Mouse (Mus musculus) Patski (cell line): ENCODE measurements around the gene Scamp3. TPM values are rescaled to one million over a fixed set of nuclear protein-coding genes. Genes with fewer than 3 reads are reported as not detected.
A peak's percentile ranks its signal among the peaks of the same experiment; 100 is the strongest.
"Not testable (repeated sequence)": the region's sequence is repeated elsewhere in the genome, so short reads cannot be mapped to it uniquely, and the experiment has no call there.

Source experiments
- ATAC-seq: fragments of 100-300 bp; one replicate; pipeline ENCODE4 v1.8.0; 2021
- CTCF ChIA-PET: fragments of 350-600 bp; sonication (Branson Sonifier 250); formaldehyde crosslinking; loops from one replicate; lab custom pipeline; 2022; ENCODE audit warnings: inconsistent platforms; lab: Charles Lee
- POLR2A ChIA-PET: fragments of 350-600 bp; sonication (Branson Sonifier 250); formaldehyde crosslinking; loops from one replicate; lab custom pipeline; 2022; ENCODE audit warnings: antibody characterized with exemption, inconsistent platforms; lab: Charles Lee
- DNase-seq: peaks from one replicate; pipeline ENCODE4 v3.0.0-alpha.2; 2011; ENCODE audit warnings: low read depth, low spot score
- H3K27me3 ChIP-seq: fragments of 371-371 bp; one replicate; pipeline ENCODE4 v1.5.1; 2021
- CTCF ChIP-seq: fragments of 100-300 bp; IDR thresholded peaks from one replicate; pipeline ENCODE4 v1.5.1; 2021
- in situ Hi-C: fragments of 300-500 bp; cut with MboI; formaldehyde crosslinking; loops from 3 replicates; pipeline ENCODE4 v1.11.1; 2018; ENCODE audit warnings: low pct_unique_long_range_greater_than_20kb, mixed read lengths
- polyA plus RNA-seq: library from polyadenylated mRNA; unstranded; gene quantifications from one replicate; pipeline ENCODE4 v1.2.3, GENCODE M21; 2021

Gene Scamp3
- polyA plus RNA-seq, 1 experiment from 2014 or later: 175 TPM

DNA sequence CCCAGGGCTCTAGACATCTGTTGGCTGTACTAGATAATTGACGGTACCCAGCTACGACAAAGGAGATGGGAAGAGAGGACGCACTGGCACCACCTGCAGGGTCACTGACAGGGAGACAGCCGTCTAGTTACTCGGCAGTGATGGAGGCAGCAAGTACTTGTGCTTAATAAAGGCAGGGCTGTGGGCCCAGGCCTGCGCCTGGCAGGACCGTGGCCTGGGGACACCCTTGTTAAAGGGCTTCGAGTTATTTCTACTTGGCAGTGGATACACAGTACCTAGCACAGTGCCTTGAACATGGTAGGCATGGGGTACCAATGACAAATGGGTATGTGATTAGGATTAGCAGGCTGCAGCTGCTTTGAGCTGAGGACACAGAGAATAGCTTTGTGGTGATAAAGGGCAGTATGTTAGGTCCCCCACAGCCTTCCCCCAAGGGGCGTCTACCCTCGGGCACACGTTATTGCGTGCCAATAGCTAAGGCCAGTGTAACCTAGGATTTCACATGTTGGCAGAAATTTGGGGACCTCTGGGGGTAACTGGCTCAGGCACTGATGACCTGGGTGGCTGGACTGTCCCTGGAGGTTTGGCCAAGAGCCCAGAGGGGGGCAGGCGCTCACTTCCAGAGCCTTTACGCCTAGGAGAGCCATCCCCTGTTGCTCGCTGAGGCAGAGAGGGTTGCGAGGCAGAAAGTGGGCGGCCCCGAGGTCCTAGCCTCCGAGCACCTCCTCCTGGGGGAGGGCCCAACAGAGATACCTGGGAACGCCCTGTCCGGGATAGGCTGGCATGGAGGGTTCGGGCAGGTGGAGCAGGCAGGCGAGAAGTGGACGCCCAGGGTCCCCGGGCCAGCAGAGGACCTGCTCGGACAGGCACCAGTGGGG is 29.9 kb upstream of the Scamp3 start:
- TF ChIP-seq CTCF: no peak
- ChIA-PET POLR2A (interaction anchor here (1.1 kb wide), 1 partner anchor 8 kb away, joined by 3 read pairs; no protein-coding TSS in a partner anchor), CTCF (interaction anchor here (1.4 to 1.6 kb wide), 2 partner anchors 12 to 31 kb away, joined by 6 to 8 read pairs; partner anchors contain the start of gene Hcn3)
- no peak for ATAC-seq
- DNase-seq: no peak
- no peaks in the 10 kb centered on the region for H3K27me3 ChIP-seq
- in situ Hi-C loops: no loop called here

DNA sequence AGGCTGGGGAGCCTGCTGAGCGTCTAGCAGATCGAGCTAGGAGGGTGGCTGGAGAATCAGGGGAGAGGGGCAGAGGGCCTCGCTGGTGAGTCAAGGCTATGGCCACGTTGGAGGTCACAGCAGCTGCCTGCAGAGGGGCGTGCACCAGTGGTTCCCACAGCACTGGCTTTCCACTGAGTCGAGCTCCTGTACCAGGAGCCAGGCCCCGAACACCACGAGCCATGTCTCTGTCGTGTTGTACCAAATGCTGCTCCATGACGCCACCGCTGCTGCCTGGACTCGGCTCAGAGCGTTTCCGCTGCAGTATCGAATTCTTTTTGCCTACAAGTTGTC is 29.3 kb upstream of the Scamp3 start:
- ChIA-PET POLR2A (interaction anchor here (1.1 kb wide), 1 partner anchor 9 kb away, joined by 3 read pairs; no protein-coding TSS in a partner anchor), CTCF (no interaction called here)
- in situ Hi-C loops: no loop called here
- TF ChIP-seq CTCF: no peak
- DNase-seq (no peak), ATAC-seq (no peak)
- no peaks in the 10 kb centered on the region for H3K27me3 ChIP-seq

- POLR2A ChIA-PET: no interaction called here
- DNase-seq: no peak
Observed at GRCm38 (mm10) chr3:89148567-89148966, 28.7 kb upstream of the Scamp3 start.

DNA sequence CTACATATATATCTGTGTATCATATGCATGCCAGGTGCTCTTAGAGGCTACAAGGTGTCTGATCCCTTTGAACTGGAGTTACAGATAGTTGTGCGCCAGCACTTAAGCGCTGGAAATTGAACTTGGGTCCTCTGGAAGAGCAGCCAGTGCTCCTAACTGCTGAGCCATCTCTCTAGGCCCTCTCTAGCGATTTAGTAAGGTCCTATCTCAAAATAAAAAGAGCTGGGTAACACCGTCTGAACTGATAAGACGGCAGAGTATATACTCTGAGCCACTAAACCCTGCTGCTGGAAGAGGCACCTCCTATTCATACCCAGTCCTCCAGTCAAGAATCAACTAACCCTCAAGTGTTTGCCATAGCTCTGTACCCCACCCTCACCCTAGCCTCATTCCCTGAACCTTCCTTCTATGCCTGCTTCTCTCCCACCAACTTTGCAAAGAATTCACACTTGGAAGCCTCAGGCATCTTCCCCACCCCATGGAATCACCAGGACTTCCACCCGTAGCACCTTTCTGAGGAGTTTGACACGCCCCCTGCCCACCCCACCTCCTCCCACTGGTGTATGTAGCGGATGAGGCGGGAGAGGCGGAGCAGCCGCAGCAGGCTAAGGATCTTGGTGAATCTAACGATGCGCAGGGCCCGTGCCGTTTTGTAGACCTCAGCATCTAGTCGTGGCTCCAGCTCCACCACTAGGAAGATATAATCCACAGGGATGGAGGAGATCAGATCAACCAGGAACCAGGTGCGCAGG is 25.0 kb upstream of the Scamp3 start:
- CTCF ChIA-PET: interaction anchor here (1.2 to 1.3 kb wide), 2 partner anchors 9 to 24 kb away, joined by 3 to 4 read pairs; no protein-coding TSS in a partner anchor
- ATAC-seq (no peak), DNase-seq (no peak)
- POLR2A ChIA-PET: interaction anchor here (0.6 kb wide), 2 partner anchors 12 to 28 kb away, joined by 3 read pairs; no protein-coding TSS in a partner anchor
- in situ Hi-C loops: no loop called here
- TF ChIP-seq CTCF: no peak
- no peaks in the 10 kb centered on the region for H3K27me3 ChIP-seq

More at GRCm38 (mm10) chr3:89148567-89148966, 28.7 kb upstream of the Scamp3 start:
- H3K27me3 ChIP-seq: no peaks in the 10 kb centered on the region
- in situ Hi-C loops: no loop called here
- CTCF ChIA-PET: interaction anchor here (0.7 to 1.6 kb wide), 2 partner anchors 10 to 33 kb away, joined by 3 to 4 read pairs; no protein-coding TSS in a partner anchor
- no peak for ATAC-seq
- no peak for TF ChIP-seq CTCF

- H3K27me3 ChIP-seq: no peaks in the 10 kb centered on the region
- in situ Hi-C loops: loop anchor here (5.0 kb wide), 2 partner anchors 35 to 65 kb away; partner anchors contain the start of gene Rusc1
- POLR2A ChIA-PET: interaction anchor here (0.6 kb wide), 2 partner anchors 39 to 237 kb away, joined by 3 to 4 read pairs; no protein-coding TSS in a partner anchor
- DNase-seq (no peak), ATAC-seq (no peak)
- no peak for TF ChIP-seq CTCF
- CTCF ChIA-PET: no interaction called here
Observed at GRCm38 (mm10) chr3:89156951-89157350, 20.3 kb upstream of the Scamp3 start.

DNA sequence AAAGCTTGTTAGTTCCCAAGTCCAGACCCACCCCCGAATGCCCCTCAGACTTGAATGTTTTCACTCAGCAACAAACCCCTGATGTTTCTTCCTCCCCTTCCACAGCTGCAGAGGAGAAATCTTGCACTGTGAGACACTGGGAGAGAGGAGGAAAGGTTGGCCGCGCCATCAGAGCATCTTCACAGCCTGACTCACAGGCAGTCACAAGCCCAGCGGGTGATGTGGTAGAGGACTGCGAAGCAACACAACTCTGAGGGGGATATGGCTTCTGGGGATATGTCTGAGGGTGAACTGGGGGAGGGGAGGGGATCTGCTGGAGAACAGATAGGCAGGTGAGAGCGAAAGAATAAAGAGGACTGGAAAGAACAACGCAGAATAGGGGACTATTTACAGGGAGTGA is 18.6 kb upstream of the Scamp3 start:
- ChIA-PET POLR2A (interaction anchor here (0.7 to 1.4 kb wide), 3 partner anchors 19 to 68 kb away, joined by 3 to 6 read pairs (median 5); partner anchors contain the start of gene Scamp3), CTCF (interaction anchor here (0.7 to 2.0 kb wide), 5 partner anchors 10 to 43 kb away, joined by 3 to 8 read pairs (median 4); no protein-coding TSS in a partner anchor)
- in situ Hi-C loops: loop anchor here (5.0 kb wide), 2 partner anchors 36 to 66 kb away; partner anchors contain the start of gene Rusc1

DNA sequence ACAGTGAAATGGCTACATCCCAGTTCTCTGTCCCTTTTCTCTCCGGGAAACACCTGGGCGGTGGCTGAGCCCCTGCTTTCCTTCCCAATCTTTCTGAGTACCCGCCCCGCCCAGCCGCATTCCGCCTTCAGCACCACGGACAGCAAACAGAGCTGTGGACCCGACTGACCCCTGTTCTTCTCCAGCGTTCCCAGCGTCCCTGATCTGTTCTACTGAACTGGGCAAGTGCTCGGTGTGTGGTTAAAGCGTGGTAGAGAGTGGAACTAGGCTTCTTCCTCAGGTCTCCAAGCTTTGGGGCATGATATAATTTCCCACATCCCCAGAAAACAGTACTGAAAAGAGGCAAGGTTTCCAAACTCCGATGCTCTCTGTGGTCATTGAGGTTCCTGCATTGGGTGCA is 18.1 kb upstream of the Scamp3 start:
- no peaks in the 10 kb centered on the region for H3K27me3 ChIP-seq
- CTCF ChIA-PET: interaction anchor here (0.7 to 2.0 kb wide), 7 partner anchors 10 to 44 kb away, joined by 3 to 8 read pairs (median 4); partner anchors contain the start of gene Pklr
- POLR2A ChIA-PET: interaction anchor here (1.0 to 1.4 kb wide), 2 partner anchors 19 to 43 kb away, joined by 5 to 6 read pairs; partner anchors contain the start of gene Scamp3
- in situ Hi-C loops: loop anchor here (5.0 kb wide), 2 partner anchors 37 to 67 kb away; partner anchors contain the start of gene Rusc1
- DNase-seq: no peak
- no peak for TF ChIP-seq CTCF
- ATAC-seq: no peak

More for the DNA sequence above, 18.6 kb upstream of the Scamp3 start:
- no peaks in the 10 kb centered on the region for H3K27me3 ChIP-seq
- no peak for ATAC-seq
- no peak for TF ChIP-seq CTCF
- no peak for DNase-seq

GRCm38 (mm10) chr3:89159616-89160344 is 17.5 kb upstream of the Scamp3 start, which contains the start of gene Hcn3:
Gene Hcn3, minus strand, starts transcription at chr3:89160196.
- TF ChIP-seq CTCF: no peak
- H3K27me3 ChIP-seq: no peaks in the 10 kb centered on the region
- in situ Hi-C loops: loop anchor here (5.0 kb wide), 2 partner anchors 37 to 67 kb away; partner anchors contain the start of gene Rusc1
- POLR2A ChIA-PET: interaction anchor here (0.6 to 1.5 kb wide), 5 partner anchors 18 to 70 kb away, joined by 3 to 6 read pairs (median 5); partner anchors contain the start of gene Scamp3
- CTCF ChIA-PET: interaction anchor here (0.9 to 2.0 kb wide), 10 partner anchors 13 to 73 kb away, joined by 3 to 10 read pairs (median 4); partner anchors contain the start of genes Fam189b and Pklr
- ATAC-seq: peak; percentile 15
- DNase-seq: no peak

DNA sequence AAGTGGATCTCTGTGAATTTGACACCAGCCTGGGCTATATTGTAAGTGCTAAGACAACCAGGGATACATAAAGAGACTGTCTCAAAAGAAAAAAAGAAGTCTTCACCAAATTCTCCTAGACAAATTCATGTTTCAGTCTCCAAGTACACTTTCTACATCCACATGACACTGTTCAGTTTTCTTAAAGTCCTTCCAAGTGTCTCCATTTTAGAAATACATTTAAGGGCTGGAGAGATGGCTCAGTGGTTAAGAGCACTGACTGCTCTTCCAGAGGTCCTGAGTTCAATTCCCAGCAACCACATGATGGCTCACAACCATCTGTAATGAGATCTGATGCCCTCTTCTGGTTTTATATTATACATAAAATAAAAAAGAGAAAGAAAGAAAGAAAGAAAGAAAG is 16.1 kb upstream of the Scamp3 start:
- ATAC-seq, in situ Hi-C loops, DNase-seq, H3K27me3 ChIP-seq: not testable (repeated sequence)
- CTCF ChIA-PET: interaction anchor here (0.9 to 4.1 kb wide), 3 partner anchors 17 to 46 kb away, joined by 3 to 26 read pairs (median 4); no protein-coding TSS in a partner anchor
- POLR2A ChIA-PET: interaction anchor here (0.6 kb wide), 1 partner anchor 102 kb away, joined by 3 read pairs; no protein-coding TSS in a partner anchor
